ENCODE assay signal across 8 mouse cellular contexts in the genomic region with DNA sequence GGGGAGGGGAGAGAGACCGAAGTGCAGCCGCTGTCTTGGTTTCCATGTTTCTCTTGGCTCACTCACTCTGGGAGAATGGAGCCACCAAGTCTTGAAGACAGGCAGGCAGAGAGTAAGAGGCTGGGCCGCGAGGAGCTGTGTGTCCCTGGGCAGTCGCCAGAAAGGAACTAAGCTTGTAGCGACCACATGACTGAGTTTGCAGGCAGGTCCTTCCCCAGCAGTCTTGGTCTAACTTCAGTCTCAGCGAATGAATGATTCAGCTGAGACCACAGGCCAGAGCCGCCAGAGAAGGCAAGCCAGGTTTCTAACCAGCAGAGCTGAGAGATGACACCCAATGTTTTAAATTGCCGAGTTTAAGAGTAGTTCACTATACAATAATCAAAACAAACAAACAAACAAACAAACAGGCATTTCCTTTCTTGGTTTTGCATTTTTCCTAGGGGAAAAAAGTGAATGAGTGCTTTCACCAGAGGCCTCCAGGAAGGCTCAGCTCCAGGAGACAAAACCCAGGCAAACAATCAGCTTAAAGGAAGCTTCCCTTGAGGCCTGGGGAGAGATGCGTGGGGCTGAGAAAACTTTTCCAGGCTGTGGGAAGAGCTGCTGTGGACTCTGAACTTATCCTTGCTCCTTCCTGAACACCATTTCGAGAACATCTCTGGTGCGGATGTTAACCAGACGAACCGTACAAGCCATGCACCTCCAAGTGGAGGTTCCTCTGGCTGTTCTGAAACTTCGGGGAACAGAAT.
A peak's percentile ranks its signal among the peaks of the same experiment; 100 is the strongest.
DNase-seq lines count a peak whose midpoint lies in the region; ATAC-seq lines count a peak whose summit lies in the region.

No protein-coding gene starts in this region.

- 56% methylated on average over 15 of the region's 15 CpGs for WGBS in liver, embryonic 16.5 days (ENCODE audit: insufficient replicate concordance)
- 71% methylated on average over 15 of the region's 15 CpGs for WGBS in liver, embryonic 11.5 days
- 46% methylated on average over 14 of the region's 15 CpGs for WGBS in macrophage (ENCODE audit: missing documents)

- no peak overlapping the region for H3K4me2 ChIP-seq in liver, embryonic 16.5 days (ENCODE audit: low read depth, low read length)
- no peak overlapping the region for H3K4me2 ChIP-seq in liver, embryonic 11.5 days

- H3K4me3 ChIP-seq in liver, embryonic 16.5 days (ENCODE audit: low read depth, low read length): no peak overlapping the region
- H3K4me3 ChIP-seq in liver, embryonic 11.5 days (ENCODE audit: low read depth, low read length): no peak overlapping the region
- no peak overlapping the region for H3K4me3 ChIP-seq in macrophage (ENCODE audit: inconsistent target)

- no peaks in the 10 kb centered on the region; the same call in none of the 2 replicates for H3K4me1 ChIP-seq in liver, embryonic 16.5 days (ENCODE audit: control insufficient read depth, low read depth, low read length)
- H3K4me1 ChIP-seq in liver, embryonic 11.5 days (replicated peaks; ENCODE audit: control insufficient read depth, insufficient read depth, low read length): peaks cover 17% of the 10 kb centered on the region

- no peaks in the 10 kb centered on the region for H3K36me3 ChIP-seq in liver, embryonic 16.5 days (ENCODE audit: control insufficient read depth, insufficient read depth)
- H3K36me3 ChIP-seq in liver, embryonic 11.5 days (ENCODE audit: control insufficient read depth, insufficient read depth, low read length): no peaks in the 10 kb centered on the region
- no peaks in the 10 kb centered on the region for H3K36me3 ChIP-seq in macrophage (ENCODE audit: inconsistent target)

- H3K79me2 ChIP-seq in macrophage (ENCODE audit: inconsistent target): no peaks in the 10 kb centered on the region

- H3K27ac ChIP-seq in liver, embryonic 16.5 days (ENCODE audit: low read length): peak overlapping the region; percentile 52; the same call in 1 of the 2 replicates
- H3K27ac ChIP-seq in liver, embryonic 11.5 days (ENCODE audit: low read depth, low read length): no peak overlapping the region
- peak overlapping the region; percentile 100 for H3K27ac ChIP-seq in macrophage

- intact Hi-C loops in gastrocnemius, postnatal 14 days (cut with DNase I; ENCODE audit: low total_unique reads): no loop called here

- DNase-seq in liver, embryonic 11.5 days (ENCODE audit: low spot score): no peak
- peak; percentile 40 for DNase-seq in brain, adult 2 months (ENCODE audit: low read depth, low spot score)
- DNase-seq in gastrocnemius, postnatal 14 days: peak; percentile 73
- peak; percentile 23 to 36 for DNase-seq in kidney, adult 8-10 months
- no peak for DNase-seq in cerebellum, postnatal 4 days (ENCODE audit: low spot score in 2 of 2)
- DNase-seq in ovary, adult 18-20 months (ENCODE audit: low spot score): no peak

- no peaks in the 10 kb centered on the region for H3K27me3 ChIP-seq in liver, embryonic 16.5 days (ENCODE audit: control insufficient read depth, insufficient read depth, low read depth, low read length)
- no peaks in the 10 kb centered on the region for H3K27me3 ChIP-seq in liver, embryonic 11.5 days (replicated peaks; ENCODE audit: control insufficient read depth, insufficient read depth, low read length)

- H3K9me3 ChIP-seq in liver, embryonic 16.5 days (replicated peaks; ENCODE audit: control insufficient read depth, low read length): no peaks in the 10 kb centered on the region
- no peaks in the 10 kb centered on the region for H3K9me3 ChIP-seq in liver, embryonic 11.5 days (ENCODE audit: control insufficient read depth, low read length)

- H3K9ac ChIP-seq in liver, embryonic 16.5 days (ENCODE audit: low read depth, low read length): no peak overlapping the region
- H3K9ac ChIP-seq in liver, embryonic 11.5 days (ENCODE audit: low read depth, low read length): no peak overlapping the region

- no peak for ATAC-seq in liver, embryonic 16.5 days (ENCODE audit: low read depth)
- no peak for ATAC-seq in liver, embryonic 11.5 days (replicated peaks; ENCODE audit: low FRiP score)

Comparison
In these comparisons a context has a peak if more than half of its experiments do, and no peak if none do; other contexts are left out.
1. DNase-seq: peak in brain, adult 2 months (single experiment), gastrocnemius, postnatal 14 days (single experiment) and kidney, adult 8-10 months (2 of 2); none in liver, embryonic 11.5 days (single experiment), cerebellum, postnatal 4 days (0 of 2) and ovary, adult 18-20 months (single experiment).